Mouse (Mus musculus) limb, embryonic 11.5 days (tissue): ENCODE measurements around the gene Uvrag. TPM values are rescaled to one million over a fixed set of nuclear protein-coding genes. Genes with fewer than 3 reads are reported as not detected.

ENCODE experiments used
- ATAC-seq: fragments of 200-750 bp; cut with Nextera tagmentation; 2 replicates; pipeline ENCODE4 v1.8.0; 2017; ENCODE audit warnings: low read depth; ENCODE audit not compliant: insufficient number of reproducible peaks, low FRiP score, low TSS enrichment
- DNase-seq: peaks from one replicate; pipeline ENCODE4 v3.0.0-alpha.2; 2015; ENCODE audit warnings: low spot score
- H3K27ac ChIP-seq: fragments of 300-500 bp; sonication (generic); replicated peaks from 2 replicates; pipeline ENCODE4 v1.5.1; 2014; ENCODE audit warnings: low read depth, mild to moderate bottlenecking, low read length
- H3K27me3 ChIP-seq: fragments of 300-500 bp; sonication (generic); 2 replicates; pipeline ENCODE4 v1.6.1; 2014; ENCODE audit warnings: mild to moderate bottlenecking, low read length, mixed read lengths; ENCODE audit not compliant: control insufficient read depth, insufficient read depth
- H3K36me3 ChIP-seq: fragments of 300-500 bp; sonication (generic); 2 replicates; pipeline ENCODE4 v1.6.1; 2014; ENCODE audit warnings: mild to moderate bottlenecking, low read length, moderate library complexity, mixed read lengths; ENCODE audit not compliant: control insufficient read depth, insufficient read depth
- H3K4me1 ChIP-seq: fragments of 300-500 bp; sonication (generic); 2 replicates; pipeline ENCODE4 v1.6.1; 2014; ENCODE audit warnings: low read length, mixed read lengths; ENCODE audit not compliant: control insufficient read depth, insufficient read depth
- H3K4me2 ChIP-seq: fragments of 300-500 bp; sonication (generic); 2 replicates; pipeline ENCODE4 v1.6.1; 2014; ENCODE audit warnings: low read depth, mild to moderate bottlenecking, moderate library complexity; ENCODE audit not compliant: severe bottlenecking
- H3K4me3 ChIP-seq: fragments of 300-500 bp; sonication (generic); 2 replicates; pipeline ENCODE4 v1.5.1; 2014; ENCODE audit warnings: low read depth, low read length
- H3K9ac ChIP-seq: fragments of 300-500 bp; sonication (generic); 2 replicates; pipeline ENCODE4 v1.6.1; 2014; ENCODE audit warnings: mild to moderate bottlenecking, low read length
- H3K9me3 ChIP-seq: fragments of 300-500 bp; sonication (generic); 2 replicates; pipeline ENCODE4 v1.6.1; 2016; ENCODE audit warnings: low read length; ENCODE audit not compliant: control insufficient read depth
- WGBS: fragments of 180-500 bp; shearing (Covaris S2); extraction: QIAGEN DNeasy Blood & Tissue Kit; methylation state at CpG from one replicate; pipeline ENCODE4 v1.1.7; 2014; 5-methylcytosine and 5-hydroxymethylcytosine counted together
- polyA plus RNA-seq: library from polyadenylated mRNA; unstranded; fragments of >200 nt; fragmentation: Nextera tagmentation; extraction: Ambion mirVana; gene quantifications from 2 replicates; pipeline ENCODE4 v1.2.1, GENCODE M21; 2014

The Uvrag gene
- polyA plus RNA-seq, 1 experiment from 2014 or later: 11.8 TPM

GRCm38 (mm10) chr7:98842997-98843396 lies 297.9 kb downstream of the Uvrag start:
- H3K4me3 ChIP-seq: no peak overlapping the region
- WGBS: 70% methylated on average over 3 of the region's 3 CpGs

DNA sequence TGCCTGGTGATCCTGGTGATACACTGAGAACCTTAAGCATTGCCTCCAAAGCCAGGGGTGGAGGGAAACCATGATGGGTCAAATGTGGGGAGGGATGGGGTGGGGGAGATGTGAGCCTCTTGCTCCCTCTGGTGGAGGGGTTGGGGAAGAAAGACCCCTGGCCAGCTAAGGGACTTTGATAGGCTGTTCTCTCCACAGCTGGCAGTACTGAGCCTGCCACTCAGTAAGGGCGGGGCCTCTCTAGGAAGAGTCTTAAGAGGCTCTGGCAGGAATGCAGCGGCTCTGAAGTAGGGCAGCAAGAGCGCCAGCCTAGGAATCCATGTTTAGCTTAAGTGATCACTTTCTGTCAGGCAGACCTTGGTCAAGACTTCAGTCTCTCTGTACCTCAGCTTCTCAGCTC lies 299.1 kb downstream of the Uvrag start:
- Histone ChIP-seq H3K4me3 (no peak overlapping the region), H3K27me3 (peaks cover 29% of the 10 kb centered on the region), H3K36me3 (no peaks in the 10 kb centered on the region; the same call in 1 of the 2 replicates), H3K9ac (no peak overlapping the region), H3K9me3 (no peaks in the 10 kb centered on the region), H3K27ac (no peak overlapping the region), H3K4me1 (peaks cover 59% of the 10 kb centered on the region), H3K4me2 (peak overlapping the region; percentile 15; the same call in 1 of the 2 replicates)
- ATAC-seq: no peak
- WGBS: 35% methylated on average over 3 of the region's 3 CpGs
- DNase-seq: no peak

More at GRCm38 (mm10) chr7:98842997-98843396, 297.9 kb downstream of the Uvrag start:
- no peak for DNase-seq
- H3K9me3 ChIP-seq: no peaks in the 10 kb centered on the region
- H3K36me3 ChIP-seq: no peaks in the 10 kb centered on the region; the same call in 1 of the 2 replicates
- H3K4me1 ChIP-seq: peaks cover 55% of the 10 kb centered on the region
- no peak overlapping the region for H3K4me2 ChIP-seq
- no peak overlapping the region for H3K27ac ChIP-seq
- H3K9ac ChIP-seq: no peak overlapping the region
- peaks cover 25% of the 10 kb centered on the region for H3K27me3 ChIP-seq
- ATAC-seq: no peak

DNA sequence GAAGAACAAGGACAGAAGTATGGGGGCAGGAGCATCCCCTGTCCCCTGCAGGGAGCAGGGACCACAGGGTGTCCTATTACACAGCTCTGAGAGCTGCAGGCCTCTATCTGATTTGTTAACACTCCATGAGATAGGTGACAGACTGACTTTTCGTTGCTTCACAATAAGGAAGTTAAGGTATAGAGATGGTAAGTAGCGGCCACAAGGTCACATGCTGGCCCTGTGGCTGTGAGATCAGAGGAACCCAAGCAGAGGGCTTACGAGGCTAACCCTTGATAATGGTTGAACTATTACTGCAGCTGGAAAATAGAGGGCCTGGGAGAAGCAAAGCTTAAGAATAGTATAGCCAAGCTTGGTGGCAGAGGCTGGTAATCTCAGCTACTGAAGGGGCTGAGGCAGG lies 300.2 kb downstream of the Uvrag start:
- Histone ChIP-seq H3K27me3 (peaks cover 40% of the 10 kb centered on the region), H3K27ac (no peak overlapping the region), H3K4me3 (0 out of 2 replicates have a peak overlapping the region, but pooled peaks have one; percentile 9), H3K4me2 (peak overlapping the region; percentile 87), H3K36me3 (no peaks in the 10 kb centered on the region; the same call in 1 of the 2 replicates), H3K9ac (no peak overlapping the region), H3K9me3 (no peaks in the 10 kb centered on the region), H3K4me1 (peaks cover 65% of the 10 kb centered on the region)
- ATAC-seq (no peak), DNase-seq (no peak)
- WGBS: 18% methylated on average over 3 of the region's 3 CpGs

GRCm38 (mm10) chr7:98839312-98839711 lies 301.6 kb downstream of the Uvrag start:
- H3K4me3 ChIP-seq: peak overlapping the region; percentile 53
- H3K36me3 ChIP-seq: no peaks in the 10 kb centered on the region
- under 1% methylated on average over 12 of the region's 12 CpGs for WGBS
- peaks cover 66% of the 10 kb centered on the region for H3K4me1 ChIP-seq
- peak overlapping the region; percentile 87 for H3K4me2 ChIP-seq
- DNase-seq: no peak
- H3K27me3 ChIP-seq: peaks cover 45% of the 10 kb centered on the region
- H3K9me3 ChIP-seq: no peaks in the 10 kb centered on the region
- no peak for ATAC-seq
- H3K9ac ChIP-seq: peak overlapping the region; percentile 44; the same call in 1 of the 2 replicates
- H3K27ac ChIP-seq: no peak overlapping the region

DNA sequence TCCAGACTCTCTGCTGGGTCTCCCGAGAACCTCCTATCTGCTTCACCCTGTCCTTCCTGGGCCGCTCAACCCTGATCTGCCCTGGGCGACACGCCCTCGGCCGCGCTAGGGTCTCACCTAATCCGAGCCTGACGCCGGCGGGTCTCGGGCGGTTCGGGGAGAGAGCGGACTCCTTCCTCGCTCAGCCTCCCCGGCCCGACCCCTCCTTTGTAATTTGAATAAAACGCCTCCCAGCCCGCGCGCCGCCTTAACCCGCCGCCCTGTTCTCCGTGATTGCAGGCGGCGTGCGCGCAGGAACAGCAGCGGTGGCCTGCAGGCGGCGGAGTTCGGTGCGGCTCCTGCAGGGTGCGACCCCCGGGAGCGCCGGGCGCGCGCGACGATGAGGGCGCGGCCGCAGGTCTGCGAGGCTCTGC lies 302.2 kb downstream of the Uvrag start:
- H3K4me2 ChIP-seq: peak overlapping the region; percentile 87
- peak overlapping the region; percentile 53 for H3K4me3 ChIP-seq
- peaks cover 50% of the 10 kb centered on the region for H3K27me3 ChIP-seq
- ATAC-seq (no peak), DNase-seq (peak; percentile 85)
- H3K9ac ChIP-seq: peak overlapping the region; percentile 44
- under 1% methylated on average over 48 of the region's 48 CpGs for WGBS
- H3K9me3 ChIP-seq: no peaks in the 10 kb centered on the region
- H3K4me1 ChIP-seq: peaks cover 61% of the 10 kb centered on the region
- H3K36me3 ChIP-seq: no peaks in the 10 kb centered on the region
- H3K27ac ChIP-seq: no peak overlapping the region

DNA sequence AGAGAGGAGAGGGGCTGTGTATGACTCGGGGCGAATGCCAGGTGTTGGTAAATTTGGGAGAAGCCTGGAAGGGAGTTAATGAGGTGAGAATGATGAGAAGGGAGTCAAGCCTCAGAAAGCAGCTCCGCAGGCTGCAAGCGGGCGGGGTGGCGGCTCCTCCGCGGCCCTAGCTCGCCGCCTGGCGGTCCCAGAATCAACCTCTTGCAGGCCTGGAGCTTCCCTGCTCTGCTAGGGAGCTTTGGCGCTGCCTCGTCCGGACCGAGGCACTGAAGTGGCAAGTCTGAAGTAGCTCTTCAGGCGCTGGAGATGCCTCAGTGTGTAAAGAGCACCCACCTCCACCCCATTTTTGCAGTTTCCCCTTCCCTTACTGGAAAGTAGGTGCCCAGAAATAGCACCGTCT lies 303.0 kb downstream of the Uvrag start:
- Histone ChIP-seq H3K27me3 (peaks cover 55% of the 10 kb centered on the region), H3K4me1 (peaks cover 52% of the 10 kb centered on the region), H3K27ac (no peak overlapping the region), H3K9ac (peak overlapping the region; percentile 44), H3K9me3 (no peaks in the 10 kb centered on the region), H3K4me2 (peak overlapping the region; percentile 87), H3K36me3 (no peaks in the 10 kb centered on the region), H3K4me3 (peak overlapping the region; percentile 53)
- DNase-seq: peak; percentile 91
- ATAC-seq: peak; percentile 50; the same call in 1 of the 2 replicates
- WGBS: 2% methylated on average over 17 of the region's 17 CpGs

- H3K27ac ChIP-seq: no peak overlapping the region
- no peak for ATAC-seq
- 2% methylated on average over 23 of the region's 23 CpGs for WGBS
- H3K36me3 ChIP-seq: no peaks in the 10 kb centered on the region
- peaks cover 42% of the 10 kb centered on the region for H3K4me1 ChIP-seq
- H3K27me3 ChIP-seq: peaks cover 63% of the 10 kb centered on the region
- H3K9me3 ChIP-seq: no peaks in the 10 kb centered on the region
- peak overlapping the region; percentile 44 for H3K9ac ChIP-seq
- peak overlapping the region; percentile 53 for H3K4me3 ChIP-seq
- peak overlapping the region; percentile 87 for H3K4me2 ChIP-seq
- peak; percentile 82 for DNase-seq
These were observed 304.3 kb downstream of the Uvrag start for GRCm38 (mm10) chr7:98836646-98837045.

DNA sequence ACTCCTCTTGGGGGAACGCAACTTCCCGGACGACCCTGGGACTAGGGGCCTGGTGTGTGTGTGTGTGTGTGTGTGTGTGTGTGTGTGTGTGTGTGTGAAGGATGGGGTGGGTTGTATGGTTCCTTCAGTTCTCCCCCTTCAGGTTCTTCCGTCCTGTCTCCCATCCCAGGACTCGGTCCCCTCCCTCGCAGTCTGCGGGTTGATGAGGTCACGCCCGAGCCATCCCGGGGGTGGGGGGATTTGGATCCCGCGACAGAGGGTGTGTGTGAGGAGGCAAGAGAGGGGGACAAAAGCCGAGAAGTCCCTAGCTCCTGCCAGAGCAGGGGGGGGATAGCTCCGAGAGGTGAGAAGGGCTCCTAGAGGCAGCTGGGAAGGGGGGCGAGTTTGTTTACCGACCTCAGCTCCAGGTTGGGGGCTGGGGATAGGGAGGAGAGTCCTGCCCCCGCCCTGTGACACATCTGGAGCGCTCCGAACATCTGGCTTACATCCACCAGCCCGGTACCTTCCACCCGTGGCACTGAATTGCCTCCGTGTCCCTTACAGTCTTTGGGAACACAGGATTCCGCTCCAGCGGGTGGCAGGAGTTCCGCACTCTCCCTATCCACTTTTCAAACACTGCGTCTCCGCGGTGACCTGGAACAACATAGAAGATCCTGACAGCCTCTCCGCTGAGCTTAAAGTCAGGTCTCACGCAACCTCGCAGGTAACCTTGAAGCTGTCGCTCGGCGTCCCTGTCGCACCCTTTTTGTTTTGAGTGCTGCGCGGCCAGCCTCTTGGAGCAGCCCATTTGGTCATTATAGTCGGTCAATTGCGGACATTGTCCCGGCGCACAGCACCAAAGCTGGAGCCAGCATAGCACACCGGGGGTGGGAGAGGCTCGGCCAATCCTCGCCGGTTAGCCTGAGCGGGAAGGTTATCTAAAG lies 305.2 kb downstream of the Uvrag start:
- ATAC-seq (no peak; the same call in 1 of the 2 replicates), DNase-seq (peak; percentile 61)
- H3K9ac ChIP-seq: peak overlapping the region; percentile 44
- WGBS: under 1% methylated on average over 46 of the region's 46 CpGs
- peak overlapping the region; percentile 53 for H3K4me3 ChIP-seq
- peak overlapping the region; percentile 6; the same call in 1 of the 2 replicates for H3K27ac ChIP-seq
- H3K27me3 ChIP-seq: peaks cover 66% of the 10 kb centered on the region
- H3K36me3 ChIP-seq: no peaks in the 10 kb centered on the region
- H3K4me1 ChIP-seq: peaks cover 35% of the 10 kb centered on the region
- peak overlapping the region; percentile 87 for H3K4me2 ChIP-seq
- H3K9me3 ChIP-seq: no peaks in the 10 kb centered on the region
